26 mouse cellular contexts compared by ENCODE assay signal in genomic region chr16:17943466-17943865, GRCm38 (mm10). TPM values are rescaled to one million over a fixed set of nuclear protein-coding genes. Genes with fewer than 3 reads are reported as not detected.
"Had no signal": no experiment of that assay in that cellular context is flagged by ENCODE, and none has a peak within 500 bp of the region (broad histone marks: within the 10 kb centered on the region; RNA-seq: fewer than 3 reads in every experiment).

No protein-coding gene starts in this region.

- H3K4me3 ChIP-seq: neural tube, embryonic 12.5 days; neural tube, embryonic 13.5 days; neural tube, embryonic 15.5 days; stomach, embryonic 15.5 days had no signal

- DNase-seq: retina, postnatal 1 day; right cerebral cortex, adult 18-20 months; right cerebral cortex, postnatal 14 days; right cerebral cortex, postnatal 25 days; right cerebral cortex, postnatal 4 days; spleen, adult 18-20 months; thymus, adult 18-20 months; thymus, adult 2 months; thymus, postnatal 14 days; thymus, postnatal 25 days; thymus, postnatal 36 days; thymus, postnatal 4 days had no signal

- H3K27me3 ChIP-seq: neural tube, embryonic 12.5 days; neural tube, embryonic 13.5 days; neural tube, embryonic 15.5 days; stomach, embryonic 15.5 days had no signal

- H3K27ac ChIP-seq: neural tube, embryonic 12.5 days; neural tube, embryonic 13.5 days; neural tube, embryonic 15.5 days; stomach, embryonic 15.5 days; stomach, postnatal 0 days had no signal

- H3K4me1 ChIP-seq: neural tube, embryonic 12.5 days had no signal

- H3K36me3 ChIP-seq: neural tube, embryonic 12.5 days; neural tube, embryonic 13.5 days; neural tube, embryonic 15.5 days; stomach, embryonic 15.5 days had no signal

RNA-seq across cellular contexts. Expression of gene Gsc2, which starts 28.6 kb away (rescaled TPM):
- total RNA-seq: neutrophil, adult 5-6 weeks had no signal
- polyA plus RNA-seq: neural tube, embryonic 11.5 days; neural tube, embryonic 12.5 days; neural tube, embryonic 13.5 days; neural tube, embryonic 14.5 days; neural tube, embryonic 15.5 days; small intestine, adult 2 months; spleen, adult 2 months; stomach, embryonic 14.5 days; stomach, embryonic 15.5 days; stomach, embryonic 16.5 days; thymus, postnatal 0 days; urinary bladder, adult 2 months had no signal

RNA-seq across cellular contexts. Expression of gene Vpreb2, which starts 36.8 kb away (rescaled TPM):
- total RNA-seq: neutrophil, adult 5-6 weeks had no signal
- polyA plus RNA-seq: neural tube, embryonic 11.5 days; neural tube, embryonic 12.5 days; neural tube, embryonic 13.5 days; neural tube, embryonic 14.5 days; neural tube, embryonic 15.5 days; small intestine, adult 2 months; spleen, adult 2 months; stomach, embryonic 14.5 days; stomach, embryonic 16.5 days; stomach, postnatal 0 days; urinary bladder, adult 2 months had no signal

RNA-seq across cellular contexts. Expression of gene Tssk2, which starts 45.0 kb away (rescaled TPM):
- total RNA-seq: neutrophil, adult 5-6 weeks had no signal
- polyA plus RNA-seq: neural tube, embryonic 12.5 days; neural tube, embryonic 13.5 days; neural tube, embryonic 14.5 days; neural tube, embryonic 15.5 days; small intestine, adult 2 months; spleen, adult 2 months; stomach, embryonic 14.5 days; stomach, embryonic 16.5 days; stomach, postnatal 0 days; thymus, postnatal 0 days; urinary bladder, adult 2 months had no signal
